Mouse (Mus musculus): ENCODE data around the gene Ndufs1. TPM values are rescaled to one million over a fixed set of nuclear protein-coding genes. Genes with fewer than 3 reads are reported as not detected.
A peak's percentile ranks its signal among the peaks of the same experiment; 100 is the strongest.

The Ndufs1 gene
- total RNA-seq, 2 experiments from 2014 or later, result 323 to 475 TPM

DNA sequence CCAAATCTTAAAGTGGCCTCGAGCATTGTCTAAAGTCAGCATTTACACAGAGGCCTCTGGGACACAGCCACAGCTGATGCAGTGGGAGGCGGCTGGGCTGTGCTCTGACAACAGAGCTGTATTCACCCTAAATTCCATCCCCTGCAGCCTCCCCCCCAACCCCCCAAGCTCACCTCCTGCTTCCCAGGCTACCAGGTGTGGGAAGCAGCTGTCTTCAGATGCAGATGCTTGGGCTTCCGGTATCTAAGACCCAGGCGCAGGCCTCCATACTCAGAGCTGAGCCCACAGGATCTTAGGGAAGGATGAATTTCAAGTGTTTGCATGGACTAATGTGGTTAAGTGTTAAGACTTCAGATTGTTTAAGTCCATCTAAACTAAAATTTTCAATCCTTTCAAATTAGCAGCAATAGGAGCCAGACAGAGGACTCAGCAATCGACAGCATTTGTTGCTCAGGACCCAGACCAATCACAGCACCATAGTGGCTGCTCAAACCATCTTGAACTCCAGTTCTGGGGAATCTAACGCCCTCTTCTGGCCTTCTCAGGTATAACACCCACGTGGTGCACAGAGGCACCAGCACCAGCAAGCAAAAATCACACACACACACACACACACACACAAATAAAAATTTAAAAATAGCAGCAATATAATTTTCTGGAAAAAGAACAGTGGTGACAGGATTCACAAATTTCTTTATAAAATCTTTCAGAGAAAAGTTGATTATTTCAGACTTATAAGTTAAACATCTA is 65.9 kb downstream of the Ndufs1 start:
- intact Hi-C loops (cut with DNase I), result no loop called here
- H3K4me3 ChIP-seq, result no peak overlapping the region
- peak overlapping the region; percentile 20; the same call in 1 of the 2 replicates for H3K27ac ChIP-seq
- TF ChIP-seq CTCF (IDR thresholded peaks at IDR 0.05), result peak; percentile 42
- peak; percentile 34 for DNase-seq

DNA sequence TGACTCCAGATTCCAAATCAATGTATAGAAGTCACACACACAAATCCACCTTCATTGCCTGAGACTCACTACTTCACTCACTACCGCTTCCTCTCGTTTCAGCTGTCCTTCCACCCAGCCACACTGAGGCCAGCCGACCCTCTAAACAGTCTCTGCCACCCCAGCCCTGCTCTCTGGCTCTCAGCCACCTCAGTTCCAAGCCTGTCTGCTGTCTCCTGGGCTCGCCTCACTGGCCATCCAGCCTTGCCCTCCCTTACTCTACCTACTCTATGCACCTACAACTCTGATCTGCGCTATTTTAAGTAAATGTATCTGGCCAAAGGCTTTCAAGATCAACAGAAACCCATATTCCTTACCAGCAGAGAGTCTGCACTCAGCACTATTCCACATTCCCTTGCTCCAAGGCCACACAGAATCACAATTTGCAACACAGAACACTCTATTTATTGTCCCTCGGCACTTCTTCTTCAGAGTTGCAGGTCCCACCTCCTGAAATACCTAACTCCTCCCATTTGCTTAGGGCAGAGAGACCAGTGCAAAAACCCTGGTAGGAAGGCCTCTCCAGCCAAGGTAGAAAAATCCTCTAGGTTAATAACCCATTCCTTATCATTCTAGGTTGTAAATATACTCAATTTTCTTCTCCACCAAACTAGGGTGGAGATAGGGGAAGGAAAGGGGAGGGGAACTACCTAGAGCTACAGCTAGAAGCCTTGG is 68.9 kb downstream of the Ndufs1 start:
- intact Hi-C loops (cut with DNase I), result no loop called here
- H3K27ac ChIP-seq, result peak overlapping the region; percentile 70
- H3K4me3 ChIP-seq, result peak overlapping the region; percentile 34
- no peak for TF ChIP-seq CTCF (IDR thresholded peaks at IDR 0.05)
- DNase-seq, result peak; percentile 32

DNA sequence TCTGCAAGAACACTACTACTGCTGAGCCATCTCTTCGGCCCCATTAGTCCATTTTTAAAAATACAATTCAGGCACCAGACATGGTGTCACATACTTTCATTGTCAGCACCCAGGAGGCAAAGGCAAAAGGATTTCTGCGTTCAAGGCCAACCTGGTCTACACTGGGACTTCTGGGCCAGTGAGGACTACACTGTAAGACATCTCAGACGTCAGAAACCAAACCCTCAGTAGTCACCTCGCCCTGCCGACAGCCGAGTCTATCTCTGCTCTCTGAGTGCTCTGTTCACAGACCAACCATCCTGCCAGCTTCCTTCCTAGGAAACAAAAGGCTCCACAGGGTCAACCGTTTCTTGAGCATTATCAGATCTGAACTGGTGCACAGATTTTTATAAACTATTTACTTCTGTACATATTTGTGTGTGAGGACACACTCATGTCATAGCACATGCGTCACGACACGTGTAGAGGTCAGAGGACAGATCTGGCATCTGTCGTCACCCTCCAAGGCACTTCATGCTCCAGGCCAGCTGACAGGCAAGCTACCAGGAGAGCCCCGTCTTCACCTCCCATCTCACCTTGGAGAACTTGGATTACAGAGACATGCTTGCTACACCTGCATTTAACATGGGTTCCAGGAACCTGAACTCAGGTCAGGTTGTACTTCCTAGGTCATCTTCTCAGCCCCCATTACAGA is 73.7 kb downstream of the Ndufs1 start:
- TF ChIP-seq CTCF (IDR thresholded peaks at IDR 0.05), result no peak
- Histone ChIP-seq H3K27ac (no peak overlapping the region), H3K4me3 (no peak overlapping the region)
- no peak for DNase-seq
- intact Hi-C loops (cut with DNase I), result no loop called here

DNA sequence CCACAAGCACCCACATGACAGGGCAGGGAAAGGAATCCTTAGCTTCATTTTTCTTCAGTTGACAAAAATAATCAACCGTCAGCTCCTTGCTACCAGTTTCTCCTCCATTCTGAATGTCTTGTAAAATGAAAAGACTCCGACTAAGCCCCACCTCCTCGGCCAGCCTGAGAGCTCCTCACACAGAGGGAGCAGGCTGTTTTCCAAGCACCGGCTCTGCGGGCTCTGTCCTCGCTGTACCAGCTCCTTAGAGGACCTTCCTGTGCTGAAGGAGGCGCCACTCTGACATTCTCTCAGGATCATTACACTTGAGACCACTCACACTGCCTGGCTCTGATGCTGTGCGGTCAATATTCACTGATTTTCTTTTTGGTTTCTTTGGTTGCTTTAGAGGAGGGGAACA is 76.4 kb downstream of the Ndufs1 start:
- Histone ChIP-seq H3K27ac (no peak overlapping the region), H3K4me3 (no peak overlapping the region)
- intact Hi-C loops (cut with DNase I), result no loop called here
- TF ChIP-seq CTCF (IDR thresholded peaks at IDR 0.05), result no peak
- no peak for DNase-seq

DNA sequence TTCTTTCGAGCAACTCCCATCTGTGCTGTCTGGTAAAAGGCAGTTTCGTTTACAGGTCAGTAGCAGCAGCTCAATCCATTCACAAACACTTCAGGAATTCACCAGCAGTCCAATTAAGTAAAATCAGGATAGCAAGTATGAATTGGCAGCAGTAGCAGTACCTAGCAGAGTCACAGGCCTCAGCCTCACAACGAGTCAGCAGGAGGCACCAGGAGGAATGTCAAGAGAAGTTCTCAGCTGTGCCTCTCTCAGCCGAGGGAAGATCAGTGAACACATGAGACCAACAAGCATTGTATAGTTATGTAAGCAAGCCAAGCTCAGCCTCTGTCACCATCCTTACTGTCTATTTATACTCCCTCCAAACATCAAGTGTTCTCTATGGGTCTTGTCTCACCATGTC is 77.8 kb downstream of the Ndufs1 start:
- TF ChIP-seq CTCF (IDR thresholded peaks at IDR 0.05), result no peak
- no peak overlapping the region for H3K27ac ChIP-seq
- DNase-seq, result no peak
- intact Hi-C loops (cut with DNase I), result no loop called here
- H3K4me3 ChIP-seq, result no peak overlapping the region

DNA sequence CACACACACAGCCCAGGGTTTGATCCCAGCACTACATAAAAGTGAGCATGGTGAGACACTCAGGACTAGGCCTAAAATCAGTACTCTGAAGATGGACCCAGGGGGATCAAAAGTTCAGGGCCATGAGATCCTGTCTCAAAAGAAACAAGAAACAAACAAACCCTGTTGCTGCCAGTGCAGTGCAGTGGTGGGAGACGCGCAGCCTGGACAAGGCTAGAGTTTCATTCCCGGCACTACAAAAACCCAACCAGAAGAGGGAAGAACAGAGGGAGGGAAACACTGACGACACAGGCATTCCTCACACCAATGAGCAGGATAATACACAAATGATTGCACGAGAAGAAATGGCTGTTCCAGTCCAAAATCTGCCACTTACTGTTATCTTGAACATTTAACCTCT is 80.6 kb downstream of the Ndufs1 start:
- TF ChIP-seq CTCF (IDR thresholded peaks at IDR 0.05), result no peak
- Histone ChIP-seq H3K4me3 (no peak overlapping the region), H3K27ac (no peak overlapping the region)
- DNase-seq, result no peak
- intact Hi-C loops (cut with DNase I), result no loop called here

Small RNAs within 50 kb of the gene (microRNA-seq; reads per million reads assigned to microRNA genes)
- gene Gm24557 (not detected), gene Gm27512 (not detected)

Other genes starting within 250 kb of the Ndufs1 start
- 10 to 100 TPM; 14.0 to 14.6 TPM for gene Ino80d, start 62.2 kb downstream of the Ndufs1 start, total RNA-seq (2021)
- gene Eef1b2, start within 50 bp of the Ndufs1 start, total RNA-seq (2021), result 100 to 1,000 TPM; 311 to 425 TPM
- gene Gpr1, start 37.7 kb upstream of the Ndufs1 start, total RNA-seq (2021), result under 1 TPM; 0.56 to 0.64 TPM
- gene Zdbf2, start 96.4 kb upstream of the Ndufs1 start, total RNA-seq (2021), result 1 to 10 TPM; 1.0 TPM

All from gastrocnemius, adult 2 months (tissue).